Mouse (Mus musculus) C2C12 (cell line): ENCODE data around the gene Gas8.
"Not testable (repeated sequence)": the region's sequence is repeated elsewhere in the genome, so short reads cannot be mapped to it uniquely, and the experiment has no call there.

Experiments used
- CEBPB ChIP-seq: IDR thresholded peaks from one replicate; pipeline ENCODE4 v1.6.1; 2011; ENCODE audit warnings: low read depth, mild to moderate bottlenecking, control low read depth, moderate library complexity
- CTCF ChIP-seq: IDR thresholded peaks from one replicate; pipeline ENCODE4 v1.5.1; 2011; ENCODE audit not compliant: control insufficient read depth, insufficient read depth, insufficient read length
- FOSL1 ChIP-seq: IDR thresholded peaks from one replicate; pipeline ENCODE4 v1.8.0; 2011; ENCODE audit warnings: mild to moderate bottlenecking, low read length; ENCODE audit not compliant: poor library complexity, insufficient read depth, severe bottlenecking
- MAX ChIP-seq: IDR thresholded peaks from one replicate; pipeline ENCODE4 v1.6.1; 2011; ENCODE audit warnings: mild to moderate bottlenecking, control low read depth
- USF1 ChIP-seq: IDR thresholded peaks from one replicate; pipeline ENCODE4 v1.6.1; 2011; ENCODE audit warnings: low read depth, mild to moderate bottlenecking, control low read depth, moderate library complexity

GRCm38 (mm10) chr8:123564221-123564620 lies 45.6 kb downstream of the Gas8 start:
- TF ChIP-seq USF1, CTCF, MAX, FOSL1, CEBPB: not testable (repeated sequence)
